Mouse (Mus musculus) midbrain, embryonic 11.5 days (tissue): ENCODE measurements at regions not wholly inside any gene's neighbourhood (a gene's known extent, or its start where the extent isn't known, plus 50 kb on each side); places are given as distances from the start of the nearest gene placed in this dataset.

Source experiments
- ATAC-seq: fragments of 200-750 bp; cut with Nextera tagmentation; 2 replicates; pipeline ENCODE4 v1.8.0; 2017; ENCODE audit warnings: moderate TSS enrichment, moderate library complexity; ENCODE audit not compliant: low FRiP score
- DNase-seq: peaks from one replicate; pipeline ENCODE4 v3.0.0; 2015; ENCODE audit warnings: low spot score; ENCODE audit errors: missing footprints
- H3K27ac ChIP-seq: fragments of 300-500 bp; sonication (generic); 2 replicates; pipeline ENCODE4 v1.5.1; 2014; ENCODE audit warnings: low read depth, low read length
- H3K27me3 ChIP-seq: fragments of 300-500 bp; sonication (generic); 2 replicates; pipeline ENCODE4 v1.6.1; 2014; ENCODE audit warnings: mild to moderate bottlenecking, low read length, moderate library complexity, mixed read lengths; ENCODE audit not compliant: control insufficient read depth, insufficient read depth
- H3K36me3 ChIP-seq: fragments of 300-500 bp; sonication (generic); 2 replicates; pipeline ENCODE4 v1.6.1; 2014; ENCODE audit warnings: mild to moderate bottlenecking, low read length, moderate library complexity, mixed read lengths; ENCODE audit not compliant: control insufficient read depth, insufficient read depth
- H3K4me1 ChIP-seq: fragments of 300-500 bp; sonication (generic); 2 replicates; pipeline ENCODE4 v1.6.1; 2014; ENCODE audit warnings: low read length; ENCODE audit not compliant: control insufficient read depth, insufficient read depth
- H3K4me2 ChIP-seq: fragments of 300-500 bp; sonication (generic); 2 replicates; pipeline ENCODE4 v1.6.1; 2014; ENCODE audit warnings: mild to moderate bottlenecking, moderate library complexity
- H3K4me3 ChIP-seq: fragments of 300-500 bp; sonication (generic); 2 replicates; pipeline ENCODE4 v1.5.1; 2014; ENCODE audit warnings: low read depth, low read length
- H3K9ac ChIP-seq: fragments of 300-500 bp; sonication (generic); 2 replicates; pipeline ENCODE4 v1.6.1; 2014; ENCODE audit warnings: low read length
- H3K9me3 ChIP-seq: fragments of 300-500 bp; sonication (generic); 2 replicates; pipeline ENCODE4 v1.6.1; 2016; ENCODE audit warnings: low read length; ENCODE audit not compliant: control insufficient read depth
- WGBS: fragments of 180-500 bp; shearing (Covaris S2); extraction: QIAGEN DNeasy Blood & Tissue Kit; methylation state at CpG from one replicate; pipeline ENCODE4 v1.1.7; 2014; 5-methylcytosine and 5-hydroxymethylcytosine counted together

DNA sequence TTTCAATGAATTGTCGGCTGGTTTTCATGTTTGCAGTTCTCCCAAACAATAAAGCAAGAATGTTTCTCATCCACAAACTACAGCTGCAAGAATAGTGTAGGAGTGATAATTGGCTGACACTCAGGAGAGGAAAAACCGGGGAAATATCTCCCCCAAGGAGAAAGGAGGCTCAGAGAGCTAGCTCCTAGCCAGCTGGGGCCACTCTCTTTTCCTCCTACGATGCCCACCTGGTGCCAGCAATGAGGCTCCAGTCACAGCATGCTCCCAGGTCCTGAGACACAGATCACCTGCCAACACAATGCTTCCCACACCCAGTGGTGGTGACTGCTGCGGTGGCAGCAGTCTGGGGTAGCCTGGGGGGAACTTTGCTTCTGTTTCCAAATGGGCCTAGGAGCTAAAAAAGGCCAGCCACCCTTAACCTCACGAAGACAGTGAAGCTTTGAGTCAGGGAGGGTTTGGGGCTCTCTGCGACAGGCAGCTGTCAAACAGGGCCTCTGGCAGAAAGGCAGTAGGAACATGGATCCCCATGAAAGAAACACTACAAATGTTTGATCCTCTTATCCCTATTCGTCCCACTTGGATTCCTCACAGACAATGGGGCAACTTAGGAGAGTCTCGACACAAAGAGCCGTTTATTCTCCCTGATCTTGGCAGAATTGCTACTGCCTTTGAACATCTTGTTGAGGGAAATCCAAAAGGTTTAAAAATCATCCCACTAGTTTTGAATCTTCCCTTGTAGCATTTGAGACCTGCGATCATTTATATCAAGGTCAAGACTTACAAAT is 527.8 kb downstream of the Efnb2 start:
- no peaks in the 10 kb centered on the region for H3K9me3 ChIP-seq
- H3K27me3 ChIP-seq: no peaks in the 10 kb centered on the region; the same call in 1 of the 2 replicates
- peaks cover 12% of the 10 kb centered on the region for H3K4me1 ChIP-seq
- DNase-seq: peak; percentile 89
- no peak overlapping the region for H3K27ac ChIP-seq
- 11% methylated on average over 10 of the region's 10 CpGs for WGBS
- no peak overlapping the region for H3K9ac ChIP-seq
- ATAC-seq: peak; percentile 67; the same call in 1 of the 2 replicates
- no peak overlapping the region for H3K4me3 ChIP-seq
- no peak overlapping the region for H3K4me2 ChIP-seq
- H3K36me3 ChIP-seq: no peaks in the 10 kb centered on the region

DNA sequence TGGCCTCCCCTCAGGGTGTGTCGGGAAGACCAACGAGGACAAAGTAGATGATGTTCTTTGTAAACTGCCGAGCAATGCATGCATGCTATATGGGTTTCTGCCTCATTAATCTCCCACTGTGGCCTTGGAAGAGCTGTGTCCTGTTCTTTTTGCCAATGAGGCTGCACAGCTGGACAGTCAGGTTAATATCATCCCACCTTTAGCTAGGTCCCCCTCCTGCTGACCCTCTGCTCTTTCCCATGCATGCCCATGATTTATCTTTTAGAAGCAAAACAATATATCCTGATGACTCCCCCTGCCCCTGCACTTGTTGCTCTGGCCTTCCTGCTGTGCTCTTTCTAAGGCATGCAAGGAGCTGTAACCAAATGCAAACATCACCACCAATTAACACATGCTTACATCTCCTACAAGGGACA is 529.1 kb downstream of the Efnb2 start:
- no peaks in the 10 kb centered on the region for H3K9me3 ChIP-seq
- no peak; the same call in 1 of the 2 replicates for ATAC-seq
- no peak overlapping the region for H3K4me3 ChIP-seq
- H3K9ac ChIP-seq: no peak overlapping the region
- no peak overlapping the region for H3K4me2 ChIP-seq
- no peaks in the 10 kb centered on the region; the same call in 1 of the 2 replicates for H3K27me3 ChIP-seq
- 4% methylated on average over 3 of the region's 3 CpGs for WGBS
- no peak overlapping the region for H3K27ac ChIP-seq
- no peaks in the 10 kb centered on the region for H3K36me3 ChIP-seq
- peaks cover 12% of the 10 kb centered on the region for H3K4me1 ChIP-seq
- DNase-seq: peak; percentile 89

DNA sequence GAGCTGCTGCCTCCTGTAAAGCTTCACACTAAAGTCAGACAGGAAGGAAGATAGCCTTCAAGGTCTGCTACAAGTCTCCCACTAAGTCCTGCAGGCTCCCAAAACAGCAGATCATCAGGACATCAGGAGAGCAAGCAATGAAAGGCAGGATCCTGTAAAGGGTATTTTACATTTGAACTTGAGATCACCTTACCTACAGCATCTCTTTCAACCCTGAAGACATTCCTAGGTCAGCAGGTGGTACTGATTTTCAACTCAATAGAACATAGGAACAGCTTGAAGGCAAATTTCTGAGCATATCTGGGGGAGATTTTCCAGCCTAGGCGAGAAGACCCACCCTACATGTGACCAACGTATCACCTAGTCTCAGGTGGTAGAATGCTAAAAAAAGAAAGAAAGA is 530.2 kb downstream of the Efnb2 start:
- no peaks in the 10 kb centered on the region for H3K36me3 ChIP-seq
- H3K4me1 ChIP-seq: peaks cover 12% of the 10 kb centered on the region
- H3K4me2 ChIP-seq: no peak overlapping the region
- no peaks in the 10 kb centered on the region for H3K9me3 ChIP-seq
- no peak for ATAC-seq
- no peak overlapping the region for H3K9ac ChIP-seq
- H3K27me3 ChIP-seq: no peaks in the 10 kb centered on the region; the same call in 1 of the 2 replicates
- DNase-seq: no peak
- H3K4me3 ChIP-seq: no peak overlapping the region
- WGBS: 37% methylated on average over 2 of the region's 2 CpGs
- no peak overlapping the region for H3K27ac ChIP-seq

DNA sequence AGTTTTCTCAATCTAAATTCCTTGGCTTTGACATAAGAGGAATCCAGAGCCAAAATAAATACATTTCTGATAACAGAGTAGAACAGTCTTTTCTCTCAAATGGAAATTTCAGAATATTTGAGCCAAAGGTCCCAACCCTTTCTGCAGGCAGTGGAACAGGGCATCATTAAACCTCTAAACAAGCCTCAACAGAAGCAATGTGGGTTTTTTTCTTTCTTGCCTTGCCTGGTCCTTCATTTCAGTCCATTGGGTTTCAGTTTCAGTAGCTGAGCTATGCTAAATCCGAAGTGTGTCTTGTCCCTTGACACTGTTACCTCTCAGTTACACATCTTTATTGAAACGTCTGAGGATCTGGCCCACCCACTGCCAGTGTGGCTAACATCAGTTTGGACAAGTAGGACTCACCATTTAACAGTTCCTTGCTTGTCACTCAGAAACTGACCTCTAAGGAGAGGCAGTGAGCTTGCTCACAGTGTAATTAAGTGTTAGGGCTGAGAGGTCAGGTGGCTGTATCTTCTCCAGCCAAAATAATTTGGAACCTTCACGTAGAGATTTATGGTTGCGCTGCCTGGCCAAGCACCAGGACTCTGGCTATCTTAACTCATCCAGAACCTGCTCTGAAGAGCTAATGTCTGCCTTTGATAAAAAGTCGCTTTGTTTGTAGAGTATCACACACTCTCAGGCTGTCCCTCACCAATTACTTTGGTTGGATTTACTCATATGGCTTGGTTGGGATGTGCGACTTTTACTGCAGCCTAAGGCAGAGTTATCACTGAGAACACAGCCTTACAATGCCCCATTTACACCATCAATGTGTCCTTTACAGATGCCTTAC is 545.2 kb downstream of the Efnb2 start:
- H3K4me3 ChIP-seq: no peak overlapping the region
- no peak for DNase-seq
- 80% methylated on average over 6 of the region's 6 CpGs for WGBS
- H3K9ac ChIP-seq: no peak overlapping the region
- H3K36me3 ChIP-seq: no peaks in the 10 kb centered on the region
- no peak overlapping the region for H3K27ac ChIP-seq
- H3K4me2 ChIP-seq: no peak overlapping the region
- H3K9me3 ChIP-seq: no peaks in the 10 kb centered on the region
- no peak for ATAC-seq
- H3K4me1 ChIP-seq: no peaks in the 10 kb centered on the region
- H3K27me3 ChIP-seq: no peaks in the 10 kb centered on the region

DNA sequence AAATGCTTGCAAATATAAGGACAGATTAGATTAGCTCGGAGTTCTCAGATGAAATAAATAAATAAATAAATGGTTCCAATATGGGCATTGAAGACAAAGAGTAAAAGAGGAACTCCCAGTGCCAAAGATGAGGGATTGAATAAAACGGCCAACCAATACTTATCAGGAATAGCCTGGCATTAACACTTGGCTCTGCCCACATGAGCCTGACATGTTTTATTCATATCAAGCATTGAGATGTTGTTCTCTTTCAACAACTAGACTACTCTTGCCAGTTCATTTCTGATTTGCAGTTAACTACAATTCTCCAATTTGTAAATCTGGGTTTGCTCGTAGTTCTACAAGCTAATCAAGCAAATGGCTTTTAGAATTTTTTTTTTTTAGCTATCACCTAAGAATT is 546.4 kb downstream of the Efnb2 start:
- DNase-seq (no peak), ATAC-seq (no peak)
- Histone ChIP-seq H3K9ac (no peak overlapping the region), H3K9me3 (no peaks in the 10 kb centered on the region), H3K27ac (no peak overlapping the region), H3K4me1 (no peaks in the 10 kb centered on the region), H3K36me3 (no peaks in the 10 kb centered on the region), H3K4me2 (no peak overlapping the region), H3K27me3 (no peaks in the 10 kb centered on the region), H3K4me3 (no peak overlapping the region)
- 87% methylated on average over 3 of the region's 3 CpGs for WGBS

DNA sequence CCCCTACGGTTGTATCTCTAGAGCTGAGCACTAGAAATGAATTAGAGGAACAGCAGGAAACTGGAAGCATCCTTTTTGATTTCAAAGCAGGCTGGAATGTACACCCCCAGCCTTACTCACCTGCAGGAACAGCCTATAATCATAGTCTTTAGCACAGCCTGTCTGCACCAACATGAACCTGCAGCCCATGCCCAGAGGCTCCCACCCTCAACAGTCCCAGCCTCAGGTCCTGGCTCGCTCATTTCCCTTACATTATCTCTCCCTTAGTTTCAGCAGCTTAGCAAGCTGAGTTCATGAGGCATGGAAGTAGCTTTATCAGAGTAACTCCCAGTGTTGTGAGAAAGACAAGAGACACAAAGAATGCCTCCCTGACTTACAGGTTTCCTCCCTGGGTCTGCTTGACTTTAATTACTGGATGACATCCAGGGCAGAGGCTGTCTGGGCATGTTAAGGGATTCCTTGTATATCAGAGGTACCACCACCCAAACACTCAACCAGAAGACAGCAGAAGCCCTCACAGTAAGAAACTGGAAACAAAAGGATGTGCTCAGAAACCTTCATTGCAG is 551.2 kb downstream of the Efnb2 start:
- no peak for ATAC-seq
- Histone ChIP-seq H3K4me2 (no peak overlapping the region), H3K36me3 (no peaks in the 10 kb centered on the region), H3K9me3 (no peaks in the 10 kb centered on the region), H3K27ac (no peak overlapping the region), H3K9ac (no peak overlapping the region), H3K4me1 (no peaks in the 10 kb centered on the region), H3K27me3 (no peaks in the 10 kb centered on the region), H3K4me3 (no peak overlapping the region)
- no peak for DNase-seq
- 65% methylated on average over 2 of the region's 2 CpGs for WGBS

DNA sequence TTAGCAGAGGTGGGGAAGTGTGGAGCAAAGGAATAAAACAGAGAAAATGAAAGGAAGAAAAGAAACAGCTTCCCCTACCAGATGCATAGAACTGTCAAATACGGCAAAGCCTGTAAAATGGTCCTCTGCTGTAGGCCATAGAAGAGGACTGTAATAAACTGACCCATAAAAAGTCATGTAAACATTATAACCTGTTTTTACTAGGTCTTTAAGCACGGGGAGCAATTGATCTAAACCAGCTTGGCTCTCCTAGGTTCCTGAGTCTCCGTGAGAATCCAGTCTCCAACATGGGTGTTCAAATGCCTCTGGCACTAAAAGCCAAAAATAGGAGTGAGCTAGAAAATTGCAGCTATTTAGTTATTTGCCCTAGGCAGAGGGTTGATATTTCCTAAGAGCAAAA is 557.5 kb downstream of the Efnb2 start:
- Histone ChIP-seq H3K9me3 (no peaks in the 10 kb centered on the region), H3K27me3 (no peaks in the 10 kb centered on the region), H3K27ac (no peak overlapping the region), H3K36me3 (no peaks in the 10 kb centered on the region), H3K4me2 (no peak overlapping the region), H3K9ac (no peak overlapping the region), H3K4me1 (no peaks in the 10 kb centered on the region), H3K4me3 (no peak overlapping the region)
- DNase-seq: no peak
- WGBS: 85% methylated on average over 3 of the region's 3 CpGs
- ATAC-seq: no peak

DNA sequence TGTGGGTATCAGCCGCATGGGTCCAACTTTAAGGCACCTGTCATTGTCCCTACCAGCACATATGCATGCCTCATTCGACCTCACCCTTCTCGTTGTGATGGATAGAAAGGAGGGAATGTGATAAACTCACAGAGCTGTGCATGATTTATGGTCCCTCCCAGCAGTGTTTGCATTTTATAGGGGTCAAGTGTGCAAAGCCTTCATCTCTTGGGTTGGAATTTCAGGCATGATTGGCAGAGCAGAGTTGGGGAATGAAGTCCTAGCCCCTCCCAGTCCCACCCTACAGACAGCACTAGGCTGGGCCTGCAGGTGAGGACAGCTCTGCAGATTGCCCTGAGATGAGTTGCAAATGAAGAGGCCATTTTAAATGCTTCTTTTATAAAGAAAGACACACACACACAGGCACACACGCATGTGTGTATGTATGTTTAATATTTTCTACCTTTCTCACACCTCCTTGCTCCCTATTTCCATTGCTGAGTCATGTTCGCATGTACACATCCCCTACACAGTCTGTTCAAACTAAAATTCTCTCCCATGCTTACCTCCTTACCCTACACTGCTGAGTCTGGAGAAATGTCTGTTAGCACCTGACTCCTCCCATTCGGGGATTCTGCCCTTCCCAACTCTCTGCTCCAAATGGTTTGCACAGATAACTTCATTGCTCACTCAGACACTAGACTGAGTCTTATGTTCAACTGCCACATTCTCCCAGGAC is 558.9 kb downstream of the Efnb2 start:
- Histone ChIP-seq H3K4me3 (no peak overlapping the region), H3K36me3 (no peaks in the 10 kb centered on the region), H3K9me3 (no peaks in the 10 kb centered on the region), H3K4me1 (no peaks in the 10 kb centered on the region), H3K9ac (no peak overlapping the region), H3K27ac (no peak overlapping the region), H3K4me2 (no peak overlapping the region), H3K27me3 (no peaks in the 10 kb centered on the region)
- 87% methylated on average over 6 of the region's 6 CpGs for WGBS
- no peak for ATAC-seq
- DNase-seq: no peak
